Mouse (Mus musculus): ENCODE results near the gene Nt5dc3.

GRCm38 (mm10) chr10:86772231-86772631 is 6.6 kb upstream of the Nt5dc3 start:
- TF ChIP-seq CTCF (IDR thresholded peaks at IDR 0.05; ENCODE audit: extremely low read depth, insufficient read depth, insufficient read length, insufficient replicate concordance) (no peak), POLR2A (IDR thresholded peaks at IDR 0.05; ENCODE audit: low read depth, low read length) (no peak)
